Mouse (Mus musculus) cerebellum, postnatal 4 days (tissue): ENCODE measurements around the gene Hoxc10.

Source experiments
- DNase-seq, 2 experiments: peaks; one replicate each; pipeline ENCODE4 v3.0.0; 2022; ENCODE audit warnings: low spot score in 2 of 2, mixed read lengths in 1 of 2

The Hoxc10 gene

GRCm38 (mm10) chr15:103010847-103011555 lies 44.4 kb downstream of the Hoxc10 start:
- DNase-seq = no peak

- no peak for DNase-seq
These were observed 45.4 kb downstream of the Hoxc10 start for GRCm38 (mm10) chr15:103011928-103012486.

- peak in 1 of 2 experiments; percentile 45 for DNase-seq
These were observed 46.8 kb downstream of the Hoxc10 start for GRCm38 (mm10) chr15:103013238-103013984.

DNA sequence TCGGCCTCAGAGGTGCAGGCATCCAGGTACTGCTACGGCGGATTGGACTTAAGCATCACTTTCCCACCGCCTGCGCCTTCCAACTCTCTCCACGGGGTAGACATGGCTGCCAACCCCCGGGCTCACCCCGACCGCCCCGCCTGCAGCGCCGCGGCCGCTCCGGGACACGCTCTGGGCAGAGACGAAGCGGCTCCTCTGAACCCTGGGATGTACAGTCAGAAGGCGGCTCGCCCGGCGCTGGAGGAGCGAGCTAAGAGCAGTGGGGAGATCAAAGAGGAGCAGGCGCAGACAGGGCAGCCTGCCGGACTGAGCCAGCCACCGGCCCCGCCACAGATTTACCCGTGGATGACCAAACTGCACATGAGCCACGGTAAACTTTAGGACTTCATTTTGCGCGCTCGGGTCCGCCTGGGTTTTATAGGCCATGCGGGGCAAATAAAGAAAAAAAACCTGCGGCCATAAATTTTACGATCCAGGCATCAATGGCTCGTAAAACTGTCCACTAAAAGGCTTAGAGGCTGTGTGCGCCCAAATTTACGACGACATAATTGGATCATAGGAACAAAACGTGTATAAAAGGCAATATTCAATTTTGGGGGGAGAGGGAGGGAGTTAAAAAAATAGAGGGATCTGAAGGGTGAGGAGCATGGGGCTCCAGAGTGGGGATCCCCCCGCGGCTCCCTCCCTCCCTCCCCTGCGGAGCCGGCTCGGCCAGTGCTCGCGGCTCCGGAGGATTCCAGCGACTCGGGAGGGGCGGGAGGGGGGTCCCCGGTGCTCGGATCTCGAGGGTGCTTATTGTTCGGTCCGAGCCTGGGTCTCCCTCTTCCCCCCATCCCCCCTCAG lies 47.8 kb downstream of the Hoxc10 start:
- no peak for DNase-seq

DNA sequence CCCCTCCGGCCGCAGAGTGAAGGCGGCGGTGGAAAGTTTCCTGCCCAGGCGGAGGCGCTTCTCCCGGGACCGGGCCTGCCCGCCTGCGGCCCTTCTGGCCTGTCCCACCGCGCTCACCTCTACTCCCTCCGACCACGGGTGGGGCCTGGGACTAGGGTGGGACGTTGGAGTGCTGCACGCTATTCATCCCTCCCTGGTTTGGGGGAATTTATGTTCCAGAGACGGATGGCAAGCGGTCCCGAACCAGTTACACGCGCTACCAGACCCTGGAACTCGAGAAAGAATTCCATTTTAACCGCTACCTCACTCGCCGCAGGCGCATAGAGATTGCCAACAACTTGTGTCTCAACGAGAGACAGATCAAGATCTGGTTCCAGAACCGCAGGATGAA lies 48.4 kb downstream of the Hoxc10 start:
- DNase-seq = no peak

- DNase-seq = no peak
These were observed 49.0 kb downstream of the Hoxc10 start for GRCm38 (mm10) chr15:103015406-103016166.

- no peak for DNase-seq
These were observed 52.0 kb downstream of the Hoxc10 start, which contains the start of gene Hoxc4 for GRCm38 (mm10) chr15:103018636-103019035. Gene Hoxc4 (plus strand): TSS chr15:103018934.

DNA sequence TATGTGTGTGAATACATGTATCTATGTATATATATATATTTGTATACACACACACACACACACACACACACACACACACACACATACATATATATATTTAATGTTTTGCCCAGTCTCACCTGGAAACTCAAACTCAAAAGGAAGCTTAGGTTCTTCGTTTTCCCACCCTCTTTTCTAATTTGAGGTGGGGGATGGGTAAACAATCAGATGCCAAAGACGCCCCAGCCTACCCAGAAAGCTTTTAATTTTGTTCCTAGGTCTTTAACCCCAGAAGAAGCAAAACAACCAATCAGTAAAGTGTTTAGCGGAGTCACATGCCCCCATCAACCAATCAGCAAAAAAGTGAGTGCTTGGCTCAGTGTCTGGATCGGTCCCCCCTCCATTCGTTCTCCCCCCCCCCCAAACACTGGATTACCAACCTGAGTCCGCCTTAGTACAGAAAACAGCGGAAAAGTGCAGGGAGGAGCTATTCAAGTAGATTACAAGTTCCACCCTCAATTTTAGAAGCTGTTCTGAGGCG lies 54.4 kb downstream of the Hoxc10 start:
- DNase-seq = no peak
